Mouse (Mus musculus) gastrocnemius, adult 18-20 months (tissue): ENCODE measurements around the gene Gga3. TPM values are rescaled to one million over a fixed set of nuclear protein-coding genes. Genes with fewer than 3 reads are reported as not detected.

ENCODE experiments used
- DNase-seq: peaks from one replicate; pipeline ENCODE4 v3.0.0; 2021; ENCODE audit warnings: low spot score
- total RNA-seq, 2 experiments: library from RNA; stranded (reverse); gene quantifications; 2 replicates each; pipeline ENCODE4 v1.2.3; 2021

The Gga3 gene
- total RNA-seq, 2 experiments from 2014 or later: 15.4 to 18.8 TPM

- DNase-seq: peak; percentile 95
Observed at GRCm38 (mm10) chr11:115612410-115613137, 8.7 kb upstream of the Gga3 start, which contains the start of gene Mif4gd. Gene Mif4gd, minus strand, starts transcription at chr11:115612969.

DNA sequence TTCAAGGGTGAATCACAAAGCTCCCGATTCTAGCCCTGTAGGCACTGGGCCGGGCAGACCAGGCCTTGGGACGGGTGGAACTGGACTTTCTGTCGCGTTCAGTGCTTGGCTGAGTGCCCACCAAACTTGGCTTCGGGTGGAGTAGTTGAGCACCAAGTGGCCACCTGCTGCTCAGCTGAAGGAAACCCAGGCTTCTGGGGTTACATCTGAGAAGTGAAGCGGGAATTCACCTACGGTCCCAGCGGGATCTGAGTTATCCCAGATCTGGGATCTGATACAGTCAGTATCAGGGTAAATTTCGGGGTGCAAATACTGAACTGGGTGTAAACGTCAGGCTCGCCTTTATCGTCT is 8.2 kb upstream of the Gga3 start:
- DNase-seq: peak; percentile 89

DNA sequence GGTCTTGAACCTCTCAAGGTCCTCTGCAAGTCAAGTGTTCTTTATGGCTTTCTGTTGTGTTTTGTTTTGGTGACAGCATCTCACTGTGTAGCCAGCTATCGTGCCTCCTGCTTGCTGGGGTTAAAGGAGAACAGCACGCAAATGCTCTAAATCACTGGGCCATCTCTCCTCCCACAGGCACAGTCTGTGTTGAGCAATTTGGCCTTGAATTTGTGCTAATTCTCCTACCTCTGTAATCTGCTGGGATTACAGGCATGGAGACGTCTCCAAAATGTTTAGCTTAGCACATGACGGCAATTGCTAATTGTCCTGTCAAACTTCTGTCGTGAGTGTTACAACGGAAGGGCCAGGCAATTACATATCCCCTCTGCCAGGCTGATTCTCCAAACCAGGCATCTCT is 7.3 kb upstream of the Gga3 start:
- no peak for DNase-seq

- DNase-seq: no peak
Observed at GRCm38 (mm10) chr11:115609576-115609975, 5.7 kb upstream of the Gga3 start.

DNA sequence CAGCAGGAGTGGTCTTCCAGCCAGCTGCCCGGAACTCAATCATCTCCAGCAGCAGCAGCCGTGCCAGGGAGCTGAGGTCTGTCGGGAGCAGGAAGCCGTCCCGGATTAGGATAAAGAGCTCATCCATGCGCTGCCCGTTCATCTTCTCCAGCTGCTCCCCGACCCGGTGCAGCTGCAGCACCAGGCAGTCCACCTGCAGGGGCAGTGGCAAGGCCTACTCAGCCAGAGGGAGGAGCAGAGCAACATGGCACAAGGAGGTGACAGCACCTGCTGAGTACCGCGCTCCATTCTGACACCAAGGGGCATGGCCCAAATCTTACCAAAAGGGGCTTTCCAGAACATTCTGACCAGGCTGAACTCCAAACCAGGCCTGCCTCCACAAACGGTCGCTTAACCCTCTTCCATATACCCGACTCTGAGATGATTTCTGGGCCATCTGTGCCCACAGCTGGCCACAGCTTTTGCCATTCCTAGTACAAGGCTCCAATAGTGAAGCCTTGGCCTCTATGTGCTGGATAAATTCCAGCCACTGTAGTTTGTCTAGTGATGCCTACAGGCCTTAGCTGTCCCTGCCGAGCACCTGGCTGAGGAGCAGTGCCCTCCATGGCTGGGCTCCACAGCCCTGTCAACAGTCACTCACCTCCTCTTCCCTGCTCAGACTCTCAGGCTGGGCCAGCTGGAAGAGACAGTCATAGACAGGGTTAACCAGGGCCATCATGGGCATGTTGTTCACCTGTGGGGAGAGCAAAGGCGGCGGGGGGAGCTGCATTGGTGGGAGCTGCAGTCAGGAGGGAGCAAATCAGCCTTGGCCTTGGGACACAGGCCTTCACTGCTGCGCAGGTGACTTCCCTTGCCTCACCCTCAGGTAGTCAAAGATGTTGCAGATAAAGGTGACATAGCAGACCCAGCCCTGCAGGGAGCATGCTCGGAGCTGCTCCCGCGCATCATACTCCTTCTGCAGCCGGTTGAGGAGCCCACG is 4.9 kb upstream of the Gga3 start:
- no peak for DNase-seq

DNA sequence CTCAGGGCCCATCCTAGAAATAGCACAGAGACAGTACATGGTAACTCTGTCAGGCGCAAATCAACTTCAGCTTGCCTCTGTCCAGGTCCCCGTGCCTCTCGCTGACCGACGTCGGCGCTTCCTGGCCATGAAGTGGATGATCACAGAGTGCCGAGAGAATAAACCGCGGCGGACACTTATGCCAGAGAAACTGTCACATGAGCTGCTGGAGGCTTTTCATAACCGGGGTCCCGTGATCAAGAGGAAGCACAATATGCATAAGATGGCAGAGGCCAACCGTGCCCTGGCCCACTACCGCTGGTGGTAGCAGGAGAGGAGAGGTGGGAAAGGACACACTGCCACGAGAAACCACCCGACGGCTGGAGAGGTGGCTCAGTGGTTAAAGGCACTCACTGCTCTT is 2.9 kb upstream of the Gga3 start:
- no peak for DNase-seq

DNA sequence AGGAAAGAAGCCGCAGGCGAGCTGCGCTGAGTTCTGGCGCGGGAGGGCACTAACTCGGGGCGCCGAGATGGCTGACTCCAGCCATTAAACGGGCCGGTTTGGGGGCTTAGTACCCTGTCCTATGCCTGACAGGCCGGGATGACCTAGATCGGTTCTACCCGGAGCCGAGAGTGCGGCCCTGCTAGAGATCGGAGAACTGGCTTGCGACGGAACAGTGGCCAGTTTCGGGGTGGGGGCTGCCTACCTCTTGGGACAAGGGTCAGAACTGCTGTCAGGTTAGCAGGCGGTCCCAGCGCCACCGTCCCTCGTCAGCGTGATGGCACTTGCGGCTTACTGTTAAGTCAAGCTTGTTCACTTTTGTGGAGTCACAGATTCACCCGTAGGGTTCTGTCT is 449 bp upstream of the Gga3 start:
- DNase-seq: no peak

DNA sequence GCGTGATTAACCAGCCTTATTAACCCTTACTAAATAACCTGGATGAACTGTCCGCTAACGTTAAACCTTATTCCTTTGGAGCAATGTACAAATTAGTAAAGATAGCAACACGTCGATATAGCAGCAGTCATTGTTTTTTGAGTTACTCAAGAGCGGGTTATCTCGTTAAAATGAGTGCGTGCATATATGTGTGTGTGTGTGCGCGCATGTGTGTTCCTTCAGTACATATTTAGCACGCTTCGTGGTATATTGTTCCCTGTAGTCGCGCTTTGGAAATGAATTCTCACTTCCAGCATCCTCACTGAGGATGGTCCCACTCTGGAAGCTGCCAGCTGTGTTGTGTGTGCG is 749 bp downstream of the Gga3 start:
- no peak for DNase-seq

GRCm38 (mm10) chr11:115601174-115601573 is 2.7 kb downstream of the Gga3 start:
- no peak for DNase-seq

GRCm38 (mm10) chr11:115600743-115601142 is 3.1 kb downstream of the Gga3 start:
- DNase-seq: no peak

DNA sequence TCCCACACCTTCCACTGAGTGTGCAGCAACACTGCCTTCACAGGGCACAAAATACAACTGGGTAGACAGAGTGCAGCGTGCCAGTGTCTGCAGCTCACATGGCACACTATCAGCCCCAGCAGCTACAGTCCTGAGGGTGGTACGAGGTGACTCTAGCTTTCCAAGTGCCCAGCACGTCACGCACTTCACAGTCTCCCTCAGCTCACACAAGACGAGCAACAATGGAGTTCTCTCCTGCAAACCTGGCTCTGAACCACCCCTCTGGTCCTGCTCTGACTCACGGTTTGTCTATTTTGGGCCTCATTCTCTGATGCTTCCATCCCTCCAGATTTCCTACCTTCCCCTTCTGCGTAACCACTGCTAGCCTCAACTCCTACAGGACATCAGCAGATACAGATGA is 4.1 kb downstream of the Gga3 start:
- no peak for DNase-seq

GRCm38 (mm10) chr11:115598309-115598708 is 5.5 kb downstream of the Gga3 start:
- no peak for DNase-seq

- DNase-seq: no peak
Observed at GRCm38 (mm10) chr11:115595209-115595608, 8.6 kb downstream of the Gga3 start.

DNA sequence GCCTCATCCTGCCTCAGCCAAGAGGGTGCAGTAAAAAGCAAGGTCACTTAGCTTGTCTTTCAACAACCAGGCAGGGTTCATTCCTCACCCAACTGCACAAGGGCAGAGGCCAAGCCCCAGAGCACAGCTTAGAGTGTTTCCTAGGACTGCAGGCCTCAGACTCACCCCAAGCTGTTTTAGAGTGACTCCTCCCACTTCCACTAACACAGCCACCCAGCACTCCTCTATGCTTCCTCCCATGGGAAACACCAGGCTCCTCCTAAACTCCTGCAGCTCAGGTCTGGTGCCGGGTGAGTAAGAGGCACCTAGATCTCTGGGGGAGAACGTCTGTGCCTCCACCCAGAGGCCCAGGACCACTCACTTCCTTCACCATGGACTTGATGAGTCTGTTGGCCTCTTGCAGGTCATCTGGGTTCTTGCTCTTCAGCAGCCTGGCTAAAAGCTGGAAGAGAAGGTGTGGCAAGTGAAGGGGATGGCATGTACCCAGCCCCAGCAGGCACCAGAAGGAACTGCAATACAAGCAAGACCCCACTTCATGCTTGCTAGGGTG is 13.2 kb downstream of the Gga3 start:
- DNase-seq: no peak

DNA sequence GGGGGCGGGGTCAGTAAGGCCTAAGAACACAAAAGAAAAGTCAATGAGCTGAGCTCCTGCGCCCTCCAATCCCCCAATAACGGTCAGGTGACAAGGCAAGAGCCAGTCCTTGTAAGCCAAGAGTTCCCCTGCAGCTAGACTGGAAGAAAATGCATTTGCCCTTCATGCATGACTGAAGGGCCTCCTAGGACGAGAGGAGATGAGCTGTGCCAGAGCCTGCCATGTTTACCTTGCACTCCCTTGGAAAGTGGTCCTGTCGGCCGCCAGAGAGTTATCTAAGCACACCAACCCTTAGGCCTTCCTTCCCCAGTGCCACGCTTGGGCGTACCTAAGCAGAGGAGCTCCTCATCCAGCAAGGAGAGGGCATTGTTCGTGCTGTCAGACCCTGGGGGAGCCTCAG is 15.9 kb downstream of the Gga3 start:
- DNase-seq: no peak

GRCm38 (mm10) chr11:115586403-115586802 is 17.4 kb downstream of the Gga3 start:
- no peak for DNase-seq

- no peak for DNase-seq
Observed at GRCm38 (mm10) chr11:115585573-115586100, 18.2 kb downstream of the Gga3 start.

DNA sequence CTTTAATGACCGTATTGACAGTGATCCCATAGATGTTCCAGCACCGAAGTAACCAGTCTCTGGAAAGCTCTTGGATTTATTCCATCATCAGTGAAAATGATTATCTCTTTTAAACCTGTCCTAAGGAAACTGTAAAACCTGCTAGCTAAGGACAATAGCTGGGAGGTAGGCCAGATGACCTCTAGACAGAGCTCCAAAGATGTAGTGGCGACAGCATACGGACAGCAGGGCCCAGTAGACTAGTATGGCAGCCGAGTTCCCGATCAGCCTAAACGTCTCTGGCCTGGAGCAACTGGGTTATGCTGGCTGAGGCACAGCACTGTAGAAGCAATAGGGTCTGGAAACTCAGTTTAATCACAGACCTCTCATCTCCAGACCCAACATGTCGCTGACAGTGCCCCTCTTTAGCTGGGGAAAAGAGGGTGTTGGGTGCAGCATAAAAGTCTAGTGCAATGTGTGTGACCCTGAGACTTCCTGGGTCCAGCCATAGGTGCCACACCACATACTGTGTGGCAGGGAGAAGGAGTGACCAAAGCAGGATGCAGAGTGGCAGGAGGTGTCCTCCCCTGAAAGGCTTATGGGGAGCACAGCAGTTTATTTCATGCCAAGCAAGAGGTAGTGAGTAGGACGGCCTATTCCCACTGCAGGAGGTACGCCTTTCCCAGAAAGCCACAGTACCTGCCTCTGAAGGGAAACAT is 19.3 kb downstream of the Gga3 start:
- DNase-seq: no peak

DNA sequence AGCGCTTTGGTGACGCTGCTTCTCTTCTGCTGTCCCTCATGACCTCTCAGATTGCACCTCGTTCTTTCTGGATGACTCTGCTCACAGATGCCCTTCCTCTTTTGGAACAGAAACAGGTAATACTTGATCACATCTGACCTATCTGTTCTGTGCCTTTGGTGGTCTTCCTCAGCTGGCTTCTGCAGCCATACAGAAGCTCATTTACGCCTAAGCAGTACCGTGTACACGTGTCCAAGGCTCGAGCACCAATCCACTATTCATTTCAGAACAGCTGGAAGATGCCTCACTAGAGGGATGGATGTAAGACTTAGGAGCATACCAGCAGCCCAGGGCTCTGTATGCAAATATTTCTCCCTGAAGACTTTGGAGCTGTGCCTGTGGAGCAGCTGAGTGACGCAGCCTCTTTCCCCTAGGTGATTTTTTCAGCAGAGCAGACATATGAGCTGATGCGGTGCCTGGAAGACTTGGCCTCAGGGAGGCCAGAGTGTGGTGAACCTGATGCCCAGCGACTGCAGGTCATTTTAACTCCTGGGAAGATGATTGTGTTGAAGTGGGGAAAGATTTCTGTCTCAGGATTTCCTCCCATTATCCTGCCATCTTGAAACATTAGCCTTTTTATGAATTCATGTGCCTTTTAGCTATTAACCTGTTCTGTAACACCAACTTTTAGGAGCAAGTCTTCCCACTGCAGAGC is 20.8 kb downstream of the Gga3 start:
- no peak for DNase-seq

DNA sequence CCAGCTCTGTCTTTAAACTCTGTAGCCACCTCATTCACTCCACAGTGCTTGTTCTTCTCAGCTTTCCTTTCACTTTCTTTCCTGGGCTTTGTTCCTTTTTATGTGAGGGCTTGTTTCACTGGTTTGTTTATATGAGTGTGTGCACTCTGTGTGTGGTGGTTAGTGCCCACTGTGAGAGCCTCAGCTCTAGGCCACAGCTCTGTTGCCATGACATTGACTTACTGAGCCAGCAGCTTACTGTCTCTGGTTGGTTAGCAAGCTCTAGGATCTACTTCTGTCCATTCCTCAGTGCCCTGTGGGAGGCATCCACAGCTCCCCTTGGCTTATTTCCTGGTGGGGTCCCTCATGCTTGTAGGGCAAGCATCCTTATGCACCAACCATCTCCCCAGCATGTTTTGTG is 24.8 kb downstream of the Gga3 start:
- no peak for DNase-seq

GRCm38 (mm10) chr11:115564961-115565360 is 38.9 kb downstream of the Gga3 start:
- DNase-seq: no peak
